Mouse (Mus musculus) forebrain, embryonic 14.5 days (tissue): ENCODE results near the gene Col4a3bp. TPM values are rescaled to one million over a fixed set of nuclear protein-coding genes. Genes with fewer than 3 reads are reported as not detected.
"Not testable (repeated sequence)": the region's sequence is repeated elsewhere in the genome, so short reads cannot be mapped to it uniquely, and the experiment has no call there.

Experiments used
- ATAC-seq: fragments of 200-750 bp; cut with Nextera tagmentation; 2 replicates; pipeline ENCODE4 v1.8.0; 2017; ENCODE audit warnings: mild to moderate bottlenecking, moderate library complexity
- DNase-seq: peaks from one replicate; pipeline ENCODE4 v3.0.0-alpha.2; 2015; ENCODE audit warnings: low spot score
- H3K27ac ChIP-seq: fragments of 300-500 bp; sonication (generic); 2 replicates; pipeline ENCODE4 v1.5.1; 2014; ENCODE audit warnings: low read depth, mild to moderate bottlenecking, control low read depth, low read length, moderate library complexity
- H3K27me3 ChIP-seq: fragments of 300-500 bp; sonication (generic); replicated peaks from 2 replicates; pipeline ENCODE4 v1.6.1; 2014; ENCODE audit warnings: low read length, control low read depth, mixed read lengths; ENCODE audit not compliant: control insufficient read depth, insufficient read depth
- H3K36me3 ChIP-seq: fragments of 300-500 bp; sonication (generic); 2 replicates; pipeline ENCODE4 v1.6.1; 2014; ENCODE audit warnings: low read length, control low read depth; ENCODE audit not compliant: control insufficient read depth, insufficient read depth
- H3K4me1 ChIP-seq: fragments of 300-500 bp; sonication (generic); 2 replicates; pipeline ENCODE4 v1.6.1; 2014; ENCODE audit warnings: antibody characterized with exemption, low read length, control low read depth; ENCODE audit not compliant: control insufficient read depth, insufficient read depth
- H3K4me2 ChIP-seq: fragments of 300-500 bp; sonication (generic); 2 replicates; pipeline ENCODE4 v1.6.1; 2014; ENCODE audit warnings: mild to moderate bottlenecking, control low read depth, low read length
- H3K4me3 ChIP-seq: fragments of 300-500 bp; sonication (generic); 2 replicates; pipeline ENCODE4 v1.5.1; 2014; ENCODE audit warnings: low read depth, low read length, control low read depth
- H3K9ac ChIP-seq: fragments of 300-500 bp; sonication (generic); 2 replicates; pipeline ENCODE4 v1.6.1; 2014; ENCODE audit warnings: mild to moderate bottlenecking, low read length, control low read depth, moderate library complexity
- H3K9me3 ChIP-seq: fragments of 300-500 bp; sonication (generic); replicated peaks from 2 replicates; pipeline ENCODE4 v1.6.1; 2016; ENCODE audit warnings: low read length, control low read depth, mixed read lengths; ENCODE audit not compliant: control insufficient read depth
- WGBS: fragments of 180-500 bp; shearing (Covaris S2); extraction: QIAGEN DNeasy Blood & Tissue Kit; methylation state at CpG from one replicate; pipeline ENCODE4 v1.1.7; 2014; 5-methylcytosine and 5-hydroxymethylcytosine counted together
- polyA plus RNA-seq: library from polyadenylated mRNA; unstranded; fragments of >200 nt; fragmentation: Nextera tagmentation; extraction: Ambion mirVana; gene quantifications from 2 replicates; pipeline ENCODE4 v1.2.1, GENCODE M21; 2014

Col4a3bp gene
- polyA plus RNA-seq, 1 experiment from 2014 or later = 5.5 TPM

DNA sequence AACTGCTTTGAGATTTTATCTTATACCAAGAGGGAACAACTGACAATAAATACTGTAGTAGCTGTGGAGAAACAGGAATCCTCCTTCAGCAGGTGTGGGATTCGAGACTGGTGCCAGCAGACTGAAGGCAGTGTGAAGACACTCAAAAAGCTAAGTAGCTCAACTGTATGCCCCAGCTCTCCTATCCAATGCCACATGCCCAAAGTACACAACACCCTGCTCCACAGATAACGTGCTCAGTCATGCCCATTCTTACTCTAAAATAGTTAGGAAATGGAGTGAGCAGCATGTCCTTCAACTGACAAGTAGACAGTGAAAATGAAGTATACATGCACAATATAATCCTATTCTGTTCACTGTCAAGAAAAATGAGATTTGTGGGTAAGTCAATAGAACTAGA lies 101.8 kb downstream of the Col4a3bp start:
- no peak overlapping the region for H3K27ac ChIP-seq
- no peak overlapping the region for H3K4me3 ChIP-seq

DNA sequence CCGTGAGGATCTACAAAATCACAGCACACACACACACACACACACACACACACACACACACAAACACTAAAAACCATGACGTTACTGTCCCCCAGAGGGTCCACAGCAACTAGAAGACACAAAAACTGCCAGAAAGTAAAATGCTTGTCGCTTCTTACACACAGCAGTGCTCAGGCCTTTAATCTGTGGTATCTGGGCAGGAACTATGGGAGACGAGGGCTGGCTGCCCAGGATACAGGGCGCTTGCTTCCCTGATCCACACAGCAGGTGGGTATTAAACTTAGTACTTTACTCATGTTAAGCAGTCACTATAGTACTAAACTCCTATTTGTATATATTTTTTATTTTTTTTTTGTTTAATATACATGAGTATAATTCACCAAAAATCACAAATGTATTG lies 103.4 kb downstream of the Col4a3bp start:
- Histone ChIP-seq H3K4me3 (no peak overlapping the region), H3K27me3 (no peaks in the 10 kb centered on the region), H3K27ac (no peak overlapping the region), H3K36me3 (peaks cover 35% of the 10 kb centered on the region), H3K9ac (no peak overlapping the region), H3K4me2 (no peak overlapping the region), H3K4me1 (no peaks in the 10 kb centered on the region), H3K9me3 (no peaks in the 10 kb centered on the region)
- no peak for ATAC-seq
- no peak for DNase-seq
- WGBS = 63% methylated on average over 5 of the region's 5 CpGs

More for the DNA sequence above, 101.8 kb downstream of the Col4a3bp start:
- no peaks in the 10 kb centered on the region for H3K4me1 ChIP-seq
- H3K9me3 ChIP-seq = no peaks in the 10 kb centered on the region
- H3K4me2 ChIP-seq = no peak overlapping the region
- ATAC-seq (peak; percentile 52; the same call in 1 of the 2 replicates), DNase-seq (peak; percentile 23)
- no peaks in the 10 kb centered on the region for H3K27me3 ChIP-seq
- WGBS = 74% methylated on average over 2 of the region's 2 CpGs
- H3K9ac ChIP-seq = no peak overlapping the region
- peaks cover 24% of the 10 kb centered on the region for H3K36me3 ChIP-seq

DNA sequence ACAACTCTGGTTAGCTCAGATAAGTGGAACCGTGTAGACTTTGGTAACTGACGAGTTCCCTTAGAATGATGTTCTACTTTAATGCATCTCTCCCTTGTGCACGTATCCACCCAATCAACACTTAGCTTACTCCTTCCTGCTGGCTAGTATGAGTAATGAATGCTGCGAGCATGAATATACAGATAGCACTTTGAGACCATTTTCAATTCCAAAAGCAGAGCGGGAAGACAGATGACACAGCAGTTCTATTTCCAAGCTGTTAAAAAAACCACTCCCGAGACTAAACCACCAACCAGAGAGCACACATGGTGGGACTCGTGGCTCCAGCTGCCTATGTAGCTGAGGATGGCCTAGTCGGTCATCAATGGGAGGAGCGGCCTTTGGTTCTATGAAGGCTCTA lies 110.6 kb downstream of the Col4a3bp start:
- Histone ChIP-seq H3K9ac (no peak overlapping the region), H3K27me3 (no peaks in the 10 kb centered on the region), H3K4me1 (no peaks in the 10 kb centered on the region), H3K36me3 (peaks cover 98% of the 10 kb centered on the region), H3K27ac (no peak overlapping the region), H3K9me3 (no peaks in the 10 kb centered on the region), H3K4me2 (no peak overlapping the region), H3K4me3 (no peak overlapping the region)
- WGBS = 93% methylated on average over 9 of the region's 9 CpGs
- ATAC-seq = no peak
- no peak for DNase-seq

DNA sequence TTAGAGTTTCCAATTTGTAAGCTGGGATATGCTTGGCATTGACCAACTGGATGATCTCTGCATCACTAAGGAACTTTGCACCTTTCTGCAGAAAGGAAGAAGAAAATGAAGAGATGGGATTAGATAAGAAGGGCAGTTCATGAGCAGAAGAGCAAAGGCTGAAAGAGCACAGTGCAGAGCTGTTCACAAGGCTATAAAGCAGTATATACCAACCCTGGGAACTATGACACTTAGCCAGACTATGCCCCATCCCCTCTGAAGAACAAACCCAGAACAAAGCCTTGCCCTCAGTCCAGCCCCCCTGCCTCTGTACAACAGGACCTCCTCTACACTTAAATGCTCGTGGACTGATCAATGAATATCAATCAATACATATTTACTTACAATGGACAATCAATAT lies 114.3 kb downstream of the Col4a3bp start:
- peaks cover 2% of the 10 kb centered on the region; the same call in 1 of the 2 replicates for H3K4me1 ChIP-seq
- WGBS = 81% methylated on average over 1 of the region's 1 CpGs
- H3K4me2 ChIP-seq = no peak overlapping the region
- peaks cover 96% of the 10 kb centered on the region for H3K36me3 ChIP-seq
- H3K27ac ChIP-seq = no peak overlapping the region
- H3K9me3 ChIP-seq = no peaks in the 10 kb centered on the region
- H3K9ac ChIP-seq = no peak overlapping the region
- no peak for DNase-seq
- no peak for ATAC-seq
- no peaks in the 10 kb centered on the region for H3K27me3 ChIP-seq
- no peak overlapping the region for H3K4me3 ChIP-seq

DNA sequence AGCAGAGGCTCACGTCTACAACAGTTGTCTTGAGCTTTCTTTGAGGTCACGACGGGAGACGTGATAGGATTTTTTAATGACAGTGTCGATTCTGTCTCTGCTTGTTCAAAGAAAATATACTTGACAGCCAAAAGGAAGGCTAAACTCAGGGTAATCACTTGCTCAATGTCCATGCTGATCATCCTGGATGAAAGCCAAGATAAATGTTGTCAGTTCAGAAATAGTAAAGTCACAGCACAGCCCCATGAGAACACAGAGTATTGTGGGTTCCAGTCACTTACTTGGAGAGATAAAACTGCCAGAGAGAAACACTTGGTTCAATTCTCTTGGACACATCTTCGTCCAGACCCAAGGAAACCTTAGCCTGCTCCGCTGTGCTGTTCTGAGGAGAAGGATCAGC lies 116.5 kb downstream of the Col4a3bp start:
- DNase-seq (no peak), ATAC-seq (no peak)
- 93% methylated on average over 7 of the region's 7 CpGs for WGBS
- Histone ChIP-seq H3K4me2 (no peak overlapping the region), H3K9me3 (no peaks in the 10 kb centered on the region), H3K4me1 (peaks cover 2% of the 10 kb centered on the region; the same call in 1 of the 2 replicates), H3K4me3 (no peak overlapping the region), H3K27me3 (no peaks in the 10 kb centered on the region), H3K27ac (no peak overlapping the region), H3K36me3 (peaks cover 98% of the 10 kb centered on the region), H3K9ac (no peak overlapping the region)

DNA sequence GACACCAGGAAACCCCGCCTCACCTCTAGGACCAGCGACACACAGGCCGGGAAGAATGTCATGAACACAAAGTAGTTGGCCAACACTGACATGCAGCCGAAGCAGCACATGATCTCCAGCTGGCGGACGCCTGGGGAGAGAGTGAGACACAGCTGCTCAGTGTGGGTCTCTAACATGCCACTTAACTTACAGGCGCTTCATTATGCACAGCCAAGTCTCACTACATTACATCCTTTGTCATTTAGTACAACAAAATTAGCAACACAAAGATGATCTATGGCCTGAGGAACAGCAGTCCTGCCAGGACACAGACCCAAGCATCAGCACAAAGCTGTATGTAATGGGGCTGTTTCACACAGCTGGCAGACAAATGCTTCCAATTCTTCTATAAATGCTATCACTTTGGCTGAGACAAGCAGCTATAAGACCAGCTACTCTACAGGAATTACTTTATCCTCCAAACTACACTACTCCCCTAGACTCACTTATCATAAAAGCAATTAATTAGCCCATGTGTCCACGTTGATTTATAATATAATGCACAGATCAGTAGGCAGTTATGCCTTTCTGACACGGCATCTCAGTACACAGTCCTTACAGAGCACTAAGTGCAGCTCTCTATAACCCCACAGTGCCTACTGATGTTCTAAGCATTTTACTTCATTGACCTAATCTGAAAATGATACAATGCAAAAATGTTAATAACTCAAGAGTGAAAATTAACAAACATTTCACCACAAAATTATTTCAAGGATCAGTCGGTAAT lies 117.9 kb downstream of the Col4a3bp start:
- Histone ChIP-seq H3K27ac (no peak overlapping the region; the same call in 1 of the 2 replicates), H3K4me3 (no peak overlapping the region), H3K4me1 (peaks cover 2% of the 10 kb centered on the region; the same call in 1 of the 2 replicates), H3K36me3 (peaks cover 98% of the 10 kb centered on the region), H3K4me2 (no peak overlapping the region), H3K9me3 (no peaks in the 10 kb centered on the region), H3K27me3 (no peaks in the 10 kb centered on the region), H3K9ac (no peak overlapping the region)
- peak; percentile 90 for ATAC-seq
- peak; percentile 66 for DNase-seq
- WGBS = 42% methylated on average over 10 of the region's 10 CpGs

DNA sequence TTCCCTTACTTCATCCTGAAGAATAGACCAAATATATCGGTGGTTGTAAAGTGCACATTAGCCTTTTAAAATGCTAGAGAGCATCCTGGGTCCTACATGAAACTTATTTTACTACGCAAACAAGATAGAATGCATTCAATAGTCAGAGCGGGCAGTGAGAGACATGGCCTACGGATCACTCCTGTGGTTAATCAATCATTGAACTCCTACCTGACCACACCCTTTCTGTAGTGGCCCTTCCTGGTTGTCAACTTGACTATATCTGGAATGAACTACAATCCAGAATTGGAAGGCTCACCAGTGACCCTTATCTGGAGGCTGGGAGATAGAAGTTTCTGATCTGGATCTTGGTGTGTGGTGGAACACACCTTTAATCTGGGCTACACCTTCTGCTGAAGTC lies 120.7 kb downstream of the Col4a3bp start:
- not testable (repeated sequence) for H3K27me3 ChIP-seq, H3K4me3 ChIP-seq, H3K9me3 ChIP-seq, H3K4me2 ChIP-seq, H3K27ac ChIP-seq, ATAC-seq, H3K9ac ChIP-seq, DNase-seq
- 94% methylated on average over 4 of the region's 4 CpGs for WGBS
- peaks cover 81% of the 10 kb centered on the region for H3K36me3 ChIP-seq
- peaks cover 12% of the 10 kb centered on the region for H3K4me1 ChIP-seq

DNA sequence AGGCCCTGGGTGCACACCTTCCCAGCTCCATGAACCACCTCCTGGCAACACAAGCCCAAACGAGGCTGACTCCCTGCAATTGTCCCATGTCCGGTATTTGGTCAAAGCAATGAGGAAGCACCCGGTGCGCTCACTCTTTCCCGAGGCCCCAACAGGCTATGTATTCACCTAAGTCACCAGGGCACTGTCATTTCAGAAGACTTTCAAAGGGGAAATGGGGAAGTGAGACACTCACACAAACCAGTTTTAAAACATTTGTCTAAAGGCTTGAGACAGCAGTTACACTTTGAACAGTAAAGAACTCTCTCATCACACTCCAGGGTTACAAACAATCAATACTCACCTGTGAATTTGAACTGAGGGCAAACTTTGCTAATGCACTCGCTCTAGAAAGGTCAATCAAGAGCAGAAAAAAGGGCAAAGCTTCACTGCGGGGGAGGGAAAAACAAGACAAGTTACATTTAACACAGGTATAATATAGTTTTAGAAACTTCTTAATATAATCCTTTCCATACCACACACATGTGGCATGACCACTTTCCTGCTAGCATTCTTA lies 122.1 kb downstream of the Col4a3bp start:
- H3K9me3 ChIP-seq = no peaks in the 10 kb centered on the region
- H3K9ac ChIP-seq = no peak overlapping the region
- WGBS = 89% methylated on average over 7 of the region's 7 CpGs
- H3K4me3 ChIP-seq = no peak overlapping the region
- peaks cover 25% of the 10 kb centered on the region for H3K4me1 ChIP-seq
- no peak for ATAC-seq
- H3K4me2 ChIP-seq = no peak overlapping the region
- no peaks in the 10 kb centered on the region for H3K27me3 ChIP-seq
- no peak overlapping the region for H3K27ac ChIP-seq
- peaks cover 68% of the 10 kb centered on the region for H3K36me3 ChIP-seq
- DNase-seq = no peak

DNA sequence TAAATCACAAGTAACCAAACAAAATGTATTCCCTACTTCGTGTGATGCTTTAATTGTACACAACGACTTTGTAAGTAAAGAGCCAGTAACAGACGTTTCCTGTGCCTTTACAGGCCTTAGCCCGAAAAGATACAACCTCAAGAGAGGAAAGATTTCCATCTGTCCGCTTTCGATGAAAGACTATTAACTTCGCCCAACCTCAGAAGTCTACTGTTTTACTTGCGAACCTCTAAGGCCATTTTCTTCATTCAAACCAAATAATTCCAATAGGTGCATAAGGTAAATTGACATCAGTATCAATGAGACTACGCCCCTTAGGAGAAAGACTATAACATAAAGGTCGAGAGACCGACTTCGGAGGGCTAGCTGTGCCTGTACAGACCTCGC lies 127.6 kb downstream of the Col4a3bp start:
- Histone ChIP-seq H3K27me3 (no peaks in the 10 kb centered on the region), H3K4me3 (peak overlapping the region; percentile 93), H3K4me1 (peaks cover 24% of the 10 kb centered on the region), H3K4me2 (peak overlapping the region; percentile 86), H3K9ac (peak overlapping the region; percentile 98), H3K36me3 (peaks cover 15% of the 10 kb centered on the region), H3K27ac (peak overlapping the region; percentile 96), H3K9me3 (no peaks in the 10 kb centered on the region)
- peak; percentile 8 for DNase-seq
- 4% methylated on average over 13 of the region's 13 CpGs for WGBS
- no peak for ATAC-seq
